Mouse (Mus musculus): ENCODE measurements around the gene Gm6176. TPM values are rescaled to one million over a fixed set of nuclear protein-coding genes. Genes with fewer than 3 reads are reported as not detected.
"Not testable (repeated sequence)": the region's sequence is repeated elsewhere in the genome, so short reads cannot be mapped to it uniquely, and the experiment has no call there.

Gene Gm6176
- polyA plus RNA-seq (2014; fragmentation: Nextera tagmentation; extraction: Ambion mirVana): not detected in 2 replicates

DNA sequence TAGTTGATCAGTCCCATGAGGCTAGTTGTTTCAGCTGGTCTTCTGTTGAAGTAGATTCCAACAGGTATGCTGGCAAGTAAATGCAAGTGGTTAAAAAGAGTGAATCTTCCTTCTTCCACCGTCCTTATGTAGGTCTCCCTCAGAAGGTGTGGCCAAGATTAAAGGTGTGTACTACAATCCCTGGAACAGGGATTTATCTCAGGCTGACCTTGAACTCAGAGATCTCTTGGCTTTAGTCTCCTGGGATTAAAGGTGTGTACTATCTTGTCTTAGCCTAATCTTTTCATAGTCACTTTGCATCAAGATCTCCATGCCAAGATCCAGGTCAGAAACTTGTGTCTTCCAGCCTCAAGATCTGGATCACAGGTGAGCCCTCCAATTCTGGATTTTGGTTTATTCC, at the start of gene Gm6176:
TSS of gene Gm6176 (minus strand) at position 101 of the 400 bp plus-strand sequence.
- no CpG with 5 or more reads among the region's 1 CpGs for WGBS
- H3K9ac ChIP-seq (ENCODE audit: low read length); ATAC-seq (replicated peaks; ENCODE audit: low FRiP score, low TSS enrichment, low read depth); H3K4me1 ChIP-seq (replicated peaks; ENCODE audit: control insufficient read depth, insufficient read depth, low read length); H3K27ac ChIP-seq (ENCODE audit: low read depth); H3K27me3 ChIP-seq (replicated peaks; ENCODE audit: control insufficient read depth, insufficient read depth, low read length); H3K9me3 ChIP-seq (ENCODE audit: control insufficient read depth, low read length); H3K4me2 ChIP-seq (ENCODE audit: low read length); DNase-seq (ENCODE audit: low spot score); H3K4me3 ChIP-seq (ENCODE audit: low read depth, low read length); H3K36me3 ChIP-seq (ENCODE audit: control insufficient read depth, insufficient read depth, low read length): not testable (repeated sequence)

GRCm38 (mm10) chr7:22068757-22069156, 12.7 kb upstream of the Gm6176 start, which contains the start of gene Vmn1r139:
TSS of gene Vmn1r139 (plus strand) at chr7:22069057.
- not testable (repeated sequence) for H3K4me1 ChIP-seq (replicated peaks; ENCODE audit: control insufficient read depth, insufficient read depth, low read length); H3K9ac ChIP-seq (ENCODE audit: low read length)

GRCm38 (mm10) chr7:22028797-22029196, 27.3 kb downstream of the Gm6176 start, which contains the start of gene Vmn1r138:
TSS of gene Vmn1r138 (minus strand) at chr7:22028897.
- WGBS: no CpG with 5 or more reads among the region's 2 CpGs
- not testable (repeated sequence) for H3K4me1 ChIP-seq (replicated peaks; ENCODE audit: control insufficient read depth, insufficient read depth, low read length); H3K27me3 ChIP-seq (replicated peaks; ENCODE audit: control insufficient read depth, insufficient read depth, low read length); H3K27ac ChIP-seq (ENCODE audit: low read depth); H3K4me3 ChIP-seq (ENCODE audit: low read depth, low read length); H3K36me3 ChIP-seq (ENCODE audit: control insufficient read depth, insufficient read depth, low read length); H3K9ac ChIP-seq (ENCODE audit: low read length); DNase-seq (ENCODE audit: low spot score); H3K9me3 ChIP-seq (ENCODE audit: control insufficient read depth, low read length); ATAC-seq (replicated peaks; ENCODE audit: low FRiP score, low TSS enrichment, low read depth); H3K4me2 ChIP-seq (ENCODE audit: low read length)

More at GRCm38 (mm10) chr7:22068757-22069156, 12.7 kb upstream of the Gm6176 start, which contains the start of gene Vmn1r139:
- not testable (repeated sequence) for ATAC-seq (replicated peaks; ENCODE audit: low FRiP score, low TSS enrichment, low read depth); H3K4me3 ChIP-seq (ENCODE audit: low read depth, low read length); H3K27ac ChIP-seq (ENCODE audit: low read depth); H3K36me3 ChIP-seq (ENCODE audit: control insufficient read depth, insufficient read depth, low read length); DNase-seq (ENCODE audit: low spot score); H3K27me3 ChIP-seq (replicated peaks; ENCODE audit: control insufficient read depth, insufficient read depth, low read length); H3K4me2 ChIP-seq (ENCODE audit: low read length); H3K9me3 ChIP-seq (ENCODE audit: control insufficient read depth, low read length)
- no CpG with 5 or more reads among the region's 7 CpGs for WGBS

Other genes with a start within 250 kb of the Gm6176 start
- not detected in 2 replicates for gene Vmn1r135, start 224.0 kb downstream of the Gm6176 start, polyA plus RNA-seq (2014; fragmentation: Nextera tagmentation; extraction: Ambion mirVana)
- not detected in 2 replicates for gene Gm5725, start 212.0 kb downstream of the Gm6176 start, polyA plus RNA-seq (2014; fragmentation: Nextera tagmentation; extraction: Ambion mirVana)
- gene Gm5891, start 135.0 kb downstream of the Gm6176 start, polyA plus RNA-seq (2014; fragmentation: Nextera tagmentation; extraction: Ambion mirVana): not detected in 2 replicates
- gene Vmn1r137, start 61.7 kb downstream of the Gm6176 start, polyA plus RNA-seq (2014; fragmentation: Nextera tagmentation; extraction: Ambion mirVana): not detected in 2 replicates
- gene Vmn1r138, start 27.4 kb downstream of the Gm6176 start, polyA plus RNA-seq (2014; fragmentation: Nextera tagmentation; extraction: Ambion mirVana): not detected in 2 replicates
- not detected in 2 replicates for gene Vmn1r139, start 12.8 kb upstream of the Gm6176 start, polyA plus RNA-seq (2014; fragmentation: Nextera tagmentation; extraction: Ambion mirVana)
- not detected in 2 replicates for gene Gm16451, start 61.9 kb upstream of the Gm6176 start, polyA plus RNA-seq (2014; fragmentation: Nextera tagmentation; extraction: Ambion mirVana)
- gene Gm10666, start 78.4 kb upstream of the Gm6176 start, polyA plus RNA-seq (2014; fragmentation: Nextera tagmentation; extraction: Ambion mirVana): not detected in 2 replicates
- not detected in 2 replicates for gene Vmn1r142, start 107.7 kb upstream of the Gm6176 start, polyA plus RNA-seq (2014; fragmentation: Nextera tagmentation; extraction: Ambion mirVana)
- gene Vmn1r143, start 133.1 kb upstream of the Gm6176 start, polyA plus RNA-seq (2014; fragmentation: Nextera tagmentation; extraction: Ambion mirVana): not detected in 2 replicates
- gene Gm8653, start 145.0 kb upstream of the Gm6176 start, polyA plus RNA-seq (2014; fragmentation: Nextera tagmentation; extraction: Ambion mirVana): not detected in 2 replicates
- gene Gm8453, start 173.2 kb upstream of the Gm6176 start, polyA plus RNA-seq (2014; fragmentation: Nextera tagmentation; extraction: Ambion mirVana): not detected in 2 replicates

Measured in intestine, embryonic 14.5 days (tissue).